Mouse (Mus musculus) stomach, embryonic 15.5 days (tissue): Measurements from ENCODE around the gene Maged1. TPM values are rescaled to one million over a fixed set of nuclear protein-coding genes. Genes with fewer than 3 reads are reported as not detected.

Experiments
- ATAC-seq: fragments of 200-750 bp; cut with Nextera tagmentation; 2 replicates; pipeline ENCODE4 v1.8.0; 2017; ENCODE audit warnings: low read depth, moderate number of reproducible peaks, moderate TSS enrichment; ENCODE audit not compliant: insufficient read depth, low FRiP score
- H3K27ac ChIP-seq: fragments of 300-500 bp; sonication (generic); 2 replicates; pipeline ENCODE4 v1.5.1; 2015; ENCODE audit warnings: mild to moderate bottlenecking, inconsistent platforms
- H3K27me3 ChIP-seq: fragments of 300-500 bp; sonication (generic); replicated peaks from 2 replicates; pipeline ENCODE4 v1.6.1; 2015; ENCODE audit warnings: inconsistent platforms
- H3K36me3 ChIP-seq: fragments of 300-500 bp; sonication (generic); 2 replicates; pipeline ENCODE4 v1.6.1; 2015; ENCODE audit warnings: inconsistent platforms
- H3K4me1 ChIP-seq: fragments of 300-500 bp; sonication (generic); 2 replicates; pipeline ENCODE4 v1.6.1; 2015; ENCODE audit warnings: inconsistent platforms
- H3K4me2 ChIP-seq: fragments of 300-500 bp; sonication (generic); 2 replicates; pipeline ENCODE4 v1.6.1; 2015; ENCODE audit warnings: mild to moderate bottlenecking, inconsistent platforms
- H3K4me3 ChIP-seq: fragments of 300-500 bp; sonication (generic); replicated peaks from 2 replicates; pipeline ENCODE4 v1.5.1; 2015; ENCODE audit warnings: inconsistent platforms
- H3K9ac ChIP-seq: fragments of 300-500 bp; sonication (generic); 2 replicates; pipeline ENCODE4 v1.6.1; 2015; ENCODE audit warnings: inconsistent platforms
- H3K9me3 ChIP-seq: fragments of 300-500 bp; sonication (generic); 2 replicates; pipeline ENCODE4 v1.6.1; 2016; ENCODE audit warnings: inconsistent platforms
- WGBS: fragments of 180-500 bp; shearing (Covaris S2); methylation state at CpG from one replicate; pipeline ENCODE4 v1.1.7; 2015; 5-methylcytosine and 5-hydroxymethylcytosine counted together
- polyA plus RNA-seq: library from polyadenylated mRNA; unstranded; fragments of >200 nt; fragmentation: Nextera tagmentation; extraction: Ambion mirVana; gene quantifications from 2 replicates; pipeline ENCODE4 v1.2.1, GENCODE M21; 2015

Maged1 gene
- polyA plus RNA-seq, result 445 and 496 TPM in 2 replicates

DNA sequence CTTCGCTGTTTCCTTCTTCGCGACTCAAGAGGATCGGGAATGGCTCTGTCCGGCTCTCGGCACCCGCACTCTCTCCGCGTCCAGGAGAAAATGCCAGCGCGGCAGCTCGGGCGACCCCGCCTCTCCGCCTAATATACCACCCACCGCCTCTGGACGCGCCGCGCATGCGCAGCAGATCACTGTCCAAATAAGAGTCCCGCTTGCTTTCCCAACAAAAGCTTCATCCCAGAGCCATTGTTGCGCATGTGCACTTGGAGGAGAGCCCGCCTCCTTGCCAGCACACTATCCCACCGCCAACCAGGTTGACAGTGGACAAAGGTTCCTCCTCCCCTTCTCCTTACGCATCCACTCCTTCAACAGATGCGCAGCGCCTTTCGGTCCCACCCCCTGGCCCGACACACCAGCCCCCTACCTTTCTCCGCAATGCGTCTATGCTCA is at the start of gene Maged1:
Gene Maged1, minus strand, starts transcription at position 226 of the 438 bp plus-strand sequence.
- WGBS, result 10% methylated on average over 32 of the region's 32 CpGs
- H3K4me3 ChIP-seq, result peak within 1 kb of the TSS; percentile 57

GRCm38 (mm10) chrX:94580251-94580650 is 38.3 kb upstream of the Maged1 start:
- no peak overlapping the region for H3K27ac ChIP-seq
- no peak for ATAC-seq
- H3K4me1 ChIP-seq, result no peaks in the 10 kb centered on the region
- no peaks in the 10 kb centered on the region for H3K27me3 ChIP-seq
- no peaks in the 10 kb centered on the region for H3K36me3 ChIP-seq
- no peaks in the 10 kb centered on the region for H3K9me3 ChIP-seq
- no peak overlapping the region for H3K4me3 ChIP-seq
- no peak overlapping the region for H3K9ac ChIP-seq
- H3K4me2 ChIP-seq, result no peak overlapping the region
- WGBS, result 63% methylated on average over 1 of the region's 1 CpGs

More for the DNA sequence above, at the start of gene Maged1:
- Histone ChIP-seq H3K27ac (peak within 1 kb of the TSS; percentile 84), H3K9ac (peak within 1 kb of the TSS; percentile 58; the same call in 1 of the 2 replicates), H3K36me3 (peaks cover 7% of the 10 kb centered on the region; the same call in 1 of the 2 replicates), H3K4me1 (no peaks in the 10 kb centered on the region), H3K27me3 (no peaks in the 10 kb centered on the region), H3K4me2 (peak within 1 kb of the TSS; percentile 50), H3K9me3 (no peaks in the 10 kb centered on the region)
- ATAC-seq, result peak; percentile 96

GRCm38 (mm10) chrX:94564694-94565093 is 22.8 kb upstream of the Maged1 start:
- no peak overlapping the region for H3K9ac ChIP-seq
- no peak for ATAC-seq
- no peaks in the 10 kb centered on the region for H3K27me3 ChIP-seq
- no peaks in the 10 kb centered on the region for H3K36me3 ChIP-seq
- H3K27ac ChIP-seq, result no peak overlapping the region
- H3K4me1 ChIP-seq, result no peaks in the 10 kb centered on the region
- H3K4me3 ChIP-seq, result no peak overlapping the region
- H3K4me2 ChIP-seq, result no peak overlapping the region
- 72% methylated on average over 2 of the region's 2 CpGs for WGBS
- no peaks in the 10 kb centered on the region for H3K9me3 ChIP-seq

GRCm38 (mm10) chrX:94562392-94562791 is 20.4 kb upstream of the Maged1 start:
- no peaks in the 10 kb centered on the region for H3K27me3 ChIP-seq
- no peaks in the 10 kb centered on the region for H3K9me3 ChIP-seq
- WGBS, result 25% methylated on average over 5 of the region's 5 CpGs
- H3K4me2 ChIP-seq, result no peak overlapping the region
- no peaks in the 10 kb centered on the region for H3K4me1 ChIP-seq
- H3K27ac ChIP-seq, result no peak overlapping the region
- no peak overlapping the region for H3K9ac ChIP-seq
- no peaks in the 10 kb centered on the region for H3K36me3 ChIP-seq
- H3K4me3 ChIP-seq, result no peak overlapping the region
- ATAC-seq, result no peak

GRCm38 (mm10) chrX:94548227-94548626 is 6.3 kb upstream of the Maged1 start:
- WGBS, result 62% methylated on average over 3 of the region's 3 CpGs

GRCm38 (mm10) chrX:94545941-94546340 is 4.0 kb upstream of the Maged1 start:
- H3K9me3 ChIP-seq, result no peaks in the 10 kb centered on the region
- H3K27ac ChIP-seq, result no peak overlapping the region
- H3K9ac ChIP-seq, result no peak overlapping the region
- H3K27me3 ChIP-seq, result no peaks in the 10 kb centered on the region
- ATAC-seq, result no peak
- no peak overlapping the region for H3K4me3 ChIP-seq
- 72% methylated on average over 3 of the region's 3 CpGs for WGBS
- no peak overlapping the region for H3K4me2 ChIP-seq
- H3K36me3 ChIP-seq, result no peaks in the 10 kb centered on the region
- H3K4me1 ChIP-seq, result no peaks in the 10 kb centered on the region

More at GRCm38 (mm10) chrX:94548227-94548626, 6.3 kb upstream of the Maged1 start:
- no peak overlapping the region for H3K9ac ChIP-seq
- no peak for ATAC-seq
- H3K4me1 ChIP-seq, result no peaks in the 10 kb centered on the region
- no peak overlapping the region for H3K27ac ChIP-seq
- H3K27me3 ChIP-seq, result no peaks in the 10 kb centered on the region
- no peak overlapping the region for H3K4me2 ChIP-seq
- no peak overlapping the region for H3K4me3 ChIP-seq
- no peaks in the 10 kb centered on the region for H3K9me3 ChIP-seq
- H3K36me3 ChIP-seq, result no peaks in the 10 kb centered on the region

DNA sequence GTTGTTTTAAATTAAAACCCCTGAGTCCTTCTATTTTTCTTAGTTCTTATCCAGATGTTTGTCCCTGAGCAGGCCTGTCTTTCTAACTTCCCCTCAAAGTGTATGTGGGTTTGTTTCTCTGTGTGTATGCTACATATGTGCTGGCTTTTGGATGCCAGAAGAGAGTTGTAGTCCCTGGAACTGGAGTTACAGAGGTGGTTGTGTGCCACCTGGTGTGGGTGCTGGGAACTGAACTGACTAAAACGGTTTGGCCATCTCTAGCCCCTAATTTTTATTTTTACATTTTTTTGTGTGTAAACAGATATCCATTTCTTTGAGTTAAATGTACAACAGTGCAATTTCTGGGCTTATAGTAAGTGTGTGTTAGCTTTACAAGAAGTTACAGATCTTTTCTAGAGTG is 3.0 kb upstream of the Maged1 start:
- WGBS, result 4% methylated on average over 1 of the region's 1 CpGs
- no peak overlapping the region for H3K9ac ChIP-seq
- H3K27ac ChIP-seq, result no peak overlapping the region
- no peak overlapping the region for H3K4me2 ChIP-seq
- no peaks in the 10 kb centered on the region for H3K4me1 ChIP-seq
- no peak for ATAC-seq
- no peaks in the 10 kb centered on the region for H3K36me3 ChIP-seq
- H3K4me3 ChIP-seq, result no peak overlapping the region
- no peaks in the 10 kb centered on the region for H3K27me3 ChIP-seq
- H3K9me3 ChIP-seq, result no peaks in the 10 kb centered on the region

DNA sequence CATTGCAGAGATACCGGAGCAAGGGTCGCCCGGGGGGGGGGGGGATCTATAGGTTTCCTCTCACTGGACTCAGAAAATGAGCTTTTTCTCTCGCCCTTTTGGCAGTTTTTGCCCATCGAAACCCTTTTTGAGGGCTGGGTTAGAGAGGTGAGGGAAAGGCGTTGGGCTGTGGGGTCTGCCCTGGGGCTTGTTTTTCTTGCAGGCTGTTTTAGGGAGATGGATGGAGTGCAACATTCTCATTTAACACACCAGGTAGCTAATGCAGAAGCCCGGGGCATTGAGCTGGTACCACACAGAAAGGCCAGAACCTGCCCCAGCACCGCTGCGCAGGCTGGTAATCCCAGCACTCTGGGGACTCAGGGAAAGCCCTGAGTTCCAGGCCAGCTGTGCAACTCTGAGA is 593 bp upstream of the Maged1 start:
- Histone ChIP-seq H3K4me2 (peak overlapping the region; percentile 50), H3K9me3 (no peaks in the 10 kb centered on the region), H3K27ac (peak overlapping the region; percentile 80), H3K9ac (no peak overlapping the region), H3K36me3 (peaks cover 5% of the 10 kb centered on the region; the same call in 1 of the 2 replicates), H3K4me3 (peak overlapping the region; percentile 57), H3K27me3 (no peaks in the 10 kb centered on the region), H3K4me1 (no peaks in the 10 kb centered on the region)
- ATAC-seq, result no peak
- WGBS, result 29% methylated on average over 9 of the region's 9 CpGs

DNA sequence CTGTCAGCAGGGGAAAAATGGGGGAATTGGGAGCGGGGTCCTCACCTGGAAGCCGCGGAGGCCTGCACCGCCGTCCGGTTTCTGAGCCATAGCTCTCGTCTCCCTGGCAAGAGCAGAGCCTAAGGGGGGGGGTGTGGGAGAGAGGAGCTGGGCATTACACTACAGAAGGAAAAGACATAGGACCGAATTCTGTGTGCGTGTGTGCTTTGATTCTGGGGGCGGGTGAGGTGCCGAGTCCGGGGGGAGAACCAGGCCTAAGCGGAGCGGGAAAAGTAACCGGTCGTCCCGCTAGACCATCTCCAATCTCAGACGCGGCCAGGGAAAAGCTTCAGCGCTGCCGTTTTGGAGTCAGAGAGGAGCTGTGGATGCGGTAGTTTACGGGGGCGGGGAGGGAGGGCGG is 737 bp downstream of the Maged1 start:
- H3K4me1 ChIP-seq, result no peaks in the 10 kb centered on the region
- H3K36me3 ChIP-seq, result peaks cover 12% of the 10 kb centered on the region
- peak overlapping the region; percentile 58; the same call in 1 of the 2 replicates for H3K9ac ChIP-seq
- peak overlapping the region; percentile 50 for H3K4me2 ChIP-seq
- no peak for ATAC-seq
- WGBS, result 22% methylated on average over 25 of the region's 25 CpGs
- peak overlapping the region; percentile 57 for H3K4me3 ChIP-seq
- H3K27ac ChIP-seq, result peak overlapping the region; percentile 84
- H3K9me3 ChIP-seq, result no peaks in the 10 kb centered on the region
- no peaks in the 10 kb centered on the region for H3K27me3 ChIP-seq

- Histone ChIP-seq H3K4me1 (no peaks in the 10 kb centered on the region), H3K36me3 (peaks cover 15% of the 10 kb centered on the region), H3K4me3 (peak overlapping the region; percentile 57), H3K9me3 (no peaks in the 10 kb centered on the region), H3K27me3 (no peaks in the 10 kb centered on the region), H3K4me2 (peak overlapping the region; percentile 50), H3K27ac (peak overlapping the region; percentile 84), H3K9ac (peak overlapping the region; percentile 58; the same call in 1 of the 2 replicates)
- ATAC-seq, result peak; percentile 31
- WGBS, result 21% methylated on average over 32 of the region's 37 CpGs
Observed at GRCm38 (mm10) chrX:94540341-94541201, 1.4 kb downstream of the Maged1 start.

DNA sequence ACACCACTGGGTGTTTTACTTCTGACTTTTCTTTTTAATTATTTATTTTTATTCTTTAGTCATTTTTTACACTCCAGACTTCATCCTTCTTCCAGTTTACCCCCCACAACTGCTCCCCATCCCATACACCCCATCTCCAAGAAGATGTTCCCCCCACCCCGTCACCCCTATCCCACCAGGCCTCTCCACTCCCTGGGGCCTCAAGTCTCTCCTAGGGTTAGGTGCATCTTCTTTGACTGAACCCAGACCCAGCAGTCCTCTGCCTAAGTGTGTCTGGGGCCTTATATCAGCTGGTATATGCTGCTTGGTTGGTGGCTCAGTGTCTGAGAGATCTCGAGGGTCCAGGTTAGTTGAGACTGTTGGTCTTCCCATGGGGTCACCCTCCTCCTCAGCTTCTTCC is 7.6 kb downstream of the Maged1 start:
- Histone ChIP-seq H3K4me3 (no peak overlapping the region), H3K27me3 (0 out of 2 replicates have a peak, but pooled peaks cover 2% of the 10 kb centered on the region), H3K4me2 (no peak overlapping the region), H3K9ac (no peak overlapping the region), H3K27ac (no peak overlapping the region), H3K36me3 (peaks cover 15% of the 10 kb centered on the region), H3K9me3 (no peaks in the 10 kb centered on the region), H3K4me1 (no peaks in the 10 kb centered on the region)
- 56% methylated on average over 2 of the region's 2 CpGs for WGBS
- no peak for ATAC-seq

DNA sequence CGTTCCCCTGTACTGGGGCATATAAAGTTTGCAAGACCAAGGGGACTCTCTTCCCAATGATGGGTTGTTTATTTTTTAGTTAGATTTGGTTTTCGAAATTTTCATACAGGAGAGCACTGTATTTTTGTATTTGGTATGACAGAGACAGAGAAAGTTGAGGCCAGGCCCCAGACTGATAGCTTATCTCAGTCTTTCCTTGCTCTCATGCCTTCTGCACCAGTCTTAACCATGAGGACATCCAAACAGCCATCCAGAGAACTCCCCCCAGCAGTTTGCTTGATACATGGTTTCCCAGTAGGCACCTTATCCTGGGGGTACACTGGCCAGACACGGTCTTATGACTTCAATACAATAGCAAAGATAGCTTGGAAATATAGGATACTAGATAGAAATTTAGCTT is 11.6 kb downstream of the Maged1 start:
- H3K27ac ChIP-seq, result no peak overlapping the region
- no peaks in the 10 kb centered on the region for H3K36me3 ChIP-seq
- H3K4me2 ChIP-seq, result no peak overlapping the region
- 73% methylated on average over 3 of the region's 3 CpGs for WGBS
- H3K9me3 ChIP-seq, result no peaks in the 10 kb centered on the region
- H3K4me1 ChIP-seq, result no peaks in the 10 kb centered on the region
- ATAC-seq, result no peak
- no peak overlapping the region for H3K4me3 ChIP-seq
- H3K9ac ChIP-seq, result no peak overlapping the region
- 0 out of 2 replicates have a peak, but pooled peaks cover 2% of the 10 kb centered on the region for H3K27me3 ChIP-seq
